Mouse (Mus musculus) MEL (cell line): ENCODE data around the gene Nt5c2. TPM values are rescaled to one million over a fixed set of nuclear protein-coding genes. Genes with fewer than 3 reads are reported as not detected.

Experiments
- DNase-seq: peaks from one replicate; pipeline ENCODE4 v3.0.0; 2011; ENCODE audit warnings: low read depth, low spot score
- H3K27ac ChIP-seq: 2 replicates; pipeline ENCODE4 v1.5.1; 2012; ENCODE audit warnings: low read depth, mild to moderate bottlenecking, control low read depth, low read length, moderate library complexity; ENCODE audit not compliant: control insufficient read depth
- H3K27me3 ChIP-seq, 2 experiments: fragments of 150-350 bp in 1 of 2; sonication (generic) in 1 of 2; 2 replicates each; pipeline ENCODE4 v1.6.1; 2012; ENCODE audit warnings: low read length in 2 of 2, mild to moderate bottlenecking in 2 of 2, improper control_type of control experiment in 1 of 2, moderate library complexity in 1 of 2; ENCODE audit not compliant: insufficient read depth in 2 of 2, control insufficient read depth in 1 of 2
- H3K36me3 ChIP-seq, 2 experiments: 2 replicates each; pipeline ENCODE4 v1.6.1; 2012 to 2014; ENCODE audit warnings: low read length in 2 of 2, improper control_type of control experiment in 1 of 2, inconsistent platforms in 1 of 2, mild to moderate bottlenecking in 1 of 2; ENCODE audit not compliant: insufficient read depth in 2 of 2, control insufficient read depth in 1 of 2
- H3K4me1 ChIP-seq, 2 experiments: fragments of 150-350 bp in 1 of 2; sonication (generic) in 1 of 2; 2 replicates each; pipeline ENCODE4 v1.6.1; 2012; ENCODE audit warnings: low read length in 2 of 2, improper control_type of control experiment in 1 of 2, mild to moderate bottlenecking in 1 of 2; ENCODE audit not compliant: insufficient read depth in 2 of 2, control insufficient read depth in 1 of 2
- H3K4me3 ChIP-seq, 2 experiments: fragments of 150-350 bp in 1 of 2; sonication (generic) in 1 of 2; 2 replicates each; pipeline ENCODE4 v1.5.1; 2012; ENCODE audit warnings: low read depth in 2 of 2, low read length in 2 of 2, mild to moderate bottlenecking in 2 of 2, moderate library complexity in 2 of 2, control low read depth in 1 of 2, improper control_type of control experiment in 1 of 2; ENCODE audit not compliant: control insufficient read depth in 1 of 2, insufficient read depth in 1 of 2
- H3K79me2 ChIP-seq: 2 replicates; pipeline ENCODE4 v1.6.1; 2012; ENCODE audit warnings: mild to moderate bottlenecking, low read length, moderate library complexity; ENCODE audit not compliant: control insufficient read depth, poor library complexity, insufficient read depth
- H3K9ac ChIP-seq: 2 replicates; pipeline ENCODE4 v1.6.1; 2012; ENCODE audit warnings: low read depth, mild to moderate bottlenecking, control low read depth, low read length, moderate library complexity; ENCODE audit not compliant: control insufficient read depth, poor library complexity, severe bottlenecking
- H3K9me3 ChIP-seq: fragments of 150-350 bp; sonication (generic); replicated peaks from 2 replicates; pipeline ENCODE4 v1.6.1; 2012; ENCODE audit warnings: mild to moderate bottlenecking, low read length, improper control_type of control experiment, moderate library complexity; ENCODE audit not compliant: insufficient read depth
- BHLHE40 ChIP-seq: IDR thresholded peaks from 2 replicates; pipeline ENCODE4 v1.6.1; 2012; ENCODE audit warnings: low read depth, mild to moderate bottlenecking, inconsistent platforms, low read length, improper control_type of control experiment, borderline replicate concordance
- CHD1 ChIP-seq: IDR thresholded peaks from 2 replicates; pipeline ENCODE4 v1.6.1; 2012; ENCODE audit warnings: low read depth, mild to moderate bottlenecking, inconsistent platforms, low read length, improper control_type of control experiment
- CHD2 ChIP-seq: IDR thresholded peaks from 2 replicates; pipeline ENCODE4 v1.6.1; 2011; ENCODE audit warnings: low read length, improper control_type of control experiment
- CTCF ChIP-seq, 3 experiments: IDR thresholded peaks in 2 of 3; conservative IDR thresholded peaks in 1 of 3; 2 replicates each; pipeline ENCODE4 v1.5.1; 2011 to 2012; ENCODE audit warnings: low read length in 3 of 3, low read depth in 2 of 3, mild to moderate bottlenecking in 2 of 3, improper control_type of control experiment in 1 of 3, inconsistent platforms in 1 of 3, mixed read lengths in 1 of 3, moderate library complexity in 1 of 3; ENCODE audit not compliant: control insufficient read depth in 1 of 3, insufficient read depth in 1 of 3, poor library complexity in 1 of 3, severe bottlenecking in 1 of 3
- E2F4 ChIP-seq: IDR thresholded peaks from 2 replicates; pipeline ENCODE4 v1.6.1; 2011; ENCODE audit warnings: low read depth, low read length, improper control_type of control experiment, borderline replicate concordance
- ETS1 ChIP-seq: IDR thresholded peaks from 2 replicates; pipeline ENCODE4 v1.6.1; 2012; ENCODE audit warnings: low read depth, mild to moderate bottlenecking, inconsistent platforms, low read length, improper control_type of control experiment, moderate library complexity
- GABPA ChIP-seq: IDR thresholded peaks from 2 replicates; pipeline ENCODE4 v1.6.1; 2012; ENCODE audit warnings: low read depth, mild to moderate bottlenecking, inconsistent platforms, low read length, improper control_type of control experiment, moderate library complexity
- JUND ChIP-seq: IDR thresholded peaks from 2 replicates; pipeline ENCODE4 v1.6.1; 2011; ENCODE audit warnings: low read depth, mild to moderate bottlenecking, improper control_type of control experiment, low read length
- MAZ ChIP-seq: IDR thresholded peaks from 2 replicates; pipeline ENCODE4 v1.6.1; 2012; ENCODE audit warnings: low read depth, mild to moderate bottlenecking, inconsistent platforms, low read length, improper control_type of control experiment
- NRF1 ChIP-seq: IDR thresholded peaks from 2 replicates; pipeline ENCODE4 v1.6.1; 2014; ENCODE audit warnings: low read depth, mild to moderate bottlenecking, inconsistent platforms, low read length, improper control_type of control experiment, moderate library complexity; ENCODE audit not compliant: poor library complexity, insufficient read depth, severe bottlenecking
- POLR2A ChIP-seq, 2 experiments: IDR thresholded peaks; 2 replicates each; pipeline ENCODE4 v1.6.1; 2011 to 2012; ENCODE audit warnings: low read length in 2 of 2, mild to moderate bottlenecking in 2 of 2, control low read depth in 1 of 2, improper control_type of control experiment in 1 of 2, low read depth in 1 of 2, moderate library complexity in 1 of 2; ENCODE audit not compliant: control insufficient read depth in 1 of 2, insufficient read depth in 1 of 2, poor library complexity in 1 of 2
- POLR2AphosphoS2 ChIP-seq: IDR thresholded peaks from 2 replicates; pipeline ENCODE4 v1.6.1; 2011; ENCODE audit warnings: low read length, improper control_type of control experiment
- POLR2AphosphoS5 ChIP-seq: IDR thresholded peaks from 2 replicates; pipeline ENCODE4 v1.6.1; 2012; ENCODE audit warnings: low read depth, borderline replicate concordance, mild to moderate bottlenecking, inconsistent platforms, low read length, moderate library complexity, mixed read lengths
- RAD21 ChIP-seq: IDR thresholded peaks from 2 replicates; pipeline ENCODE4 v1.6.1; 2011; ENCODE audit warnings: mild to moderate bottlenecking, low read depth, low read length, improper control_type of control experiment
- SMC3 ChIP-seq: IDR thresholded peaks from 2 replicates; pipeline ENCODE4 v1.6.1; 2011; ENCODE audit warnings: low read depth, low read length, improper control_type of control experiment
- TAL1 ChIP-seq: IDR thresholded peaks from 2 replicates; pipeline ENCODE4 v1.6.1; 2012; ENCODE audit warnings: mild to moderate bottlenecking, inconsistent platforms, low read length, moderate library complexity, mixed read lengths
- USF2 ChIP-seq, 2 experiments: IDR thresholded peaks; 2 replicates each; pipeline ENCODE4 v1.6.1; 2011 to 2012; ENCODE audit warnings: improper control_type of control experiment in 2 of 2, low read length in 2 of 2, borderline replicate concordance in 1 of 2, inconsistent platforms in 1 of 2, low read depth in 1 of 2, mild to moderate bottlenecking in 1 of 2; ENCODE audit not compliant: insufficient read depth in 1 of 2
- ZKSCAN1 ChIP-seq: IDR thresholded peaks from 2 replicates; pipeline ENCODE4 v1.6.1; 2012; ENCODE audit warnings: low read depth, mild to moderate bottlenecking, inconsistent platforms, low read length, improper control_type of control experiment, moderate library complexity
- polyA plus RNA-seq, 2 experiments: library from polyadenylated mRNA; stranded (reverse) in 1 of 2; unstranded in 1 of 2; fragments of >175 nt in 1 of 2; fragments of >200 nt in 1 of 2; gene quantifications; 2 replicates each; pipeline versions ENCODE4 v1.2.1 to v1.2.4; 2012; ENCODE audit warnings: low replicate concordance in 2 of 2, low read depth in 1 of 2; ENCODE audit not compliant: insufficient read length in 2 of 2, insufficient read depth in 1 of 2, missing spikeins in 1 of 2
- total RNA-seq: library from RNA; depleted of rRNA; stranded (reverse); fragments of 300-350 nt; gene quantifications from 2 replicates; pipeline ENCODE4 v1.2.3, GENCODE M21; 2012

The Nt5c2 gene
- total and polyA plus RNA-seq, 3 experiments = 64.6 to 455 (median 147) TPM

GRCm38 (mm10) chr19:46887811-46888527 is 127.0 kb downstream of the Nt5c2 start (continued):
- TF ChIP-seq RAD21 = no peak; the same call in 1 of the 2 replicates
- no peak for TF ChIP-seq NRF1
- TF ChIP-seq CTCF (IDR thresholded peaks at IDR 0.05 in 2 of 3, conservative IDR thresholded peaks at IDR 0.05 in 1 of 3; ENCODE audit: control insufficient read depth in 1 of 3, insufficient read depth in 1 of 3, low read depth in 2 of 3, low read length in 3 of 3, poor library complexity in 1 of 3, severe bottlenecking in 1 of 3) = no peak
- TF ChIP-seq, all 39 proteins: peak for 21

DNA sequence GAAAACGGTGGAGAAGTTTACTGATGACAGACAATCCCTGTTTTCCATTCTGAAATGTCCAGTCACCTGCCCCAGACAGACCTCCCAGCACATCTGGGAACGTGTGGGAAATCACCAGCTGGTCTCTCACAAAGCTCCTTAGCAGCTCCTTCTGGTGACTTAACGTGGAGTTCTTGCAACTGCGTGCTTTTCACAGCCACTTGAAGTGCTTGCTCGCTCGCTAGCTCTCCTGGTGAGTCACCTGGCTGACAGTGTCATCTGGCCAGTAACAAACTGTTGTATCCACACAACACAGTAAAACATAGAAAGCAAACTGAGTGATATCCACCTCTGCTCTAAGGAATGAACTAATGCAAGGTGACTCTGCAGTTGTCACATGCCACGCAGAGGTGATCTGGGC is 128.1 kb downstream of the Nt5c2 start:
- Histone ChIP-seq H3K9me3 (no peaks in the 10 kb centered on the region), H3K4me3 (no peak overlapping the region), H3K4me1 (peaks cover 14 to 31% of the 10 kb centered on the region in 2 experiments), H3K36me3 (peaks cover 26 to 28% of the 10 kb centered on the region in 2 experiments), H3K79me2 (no peaks in the 10 kb centered on the region), H3K27me3 (no peaks in the 10 kb centered on the region), H3K27ac (no peak overlapping the region), H3K9ac (no peak overlapping the region)
- no peak for DNase-seq
- TF ChIP-seq POLR2AphosphoS5 (no peak), NRF1 (no peak), USF2 (IDR thresholded peaks at IDR 0.05; ENCODE audit: borderline replicate concordance in 1 of 2, insufficient read depth in 1 of 2, low read depth in 1 of 2, low read length in 2 of 2) (no peak), ETS1 (no peak), MAZ (no peak), POLR2A (IDR thresholded peaks at IDR 0.05; ENCODE audit: control insufficient read depth in 1 of 2, insufficient read depth in 1 of 2, low read depth in 1 of 2, low read length in 2 of 2, poor library complexity in 1 of 2) (no peak), E2F4 (no peak), CHD2 (no peak), SMC3 (no peak), GABPA (no peak), JUND (no peak), POLR2AphosphoS2 (no peak), ZKSCAN1 (no peak), TAL1 (no peak), BHLHE40 (no peak), CHD1 (no peak), CTCF (IDR thresholded peaks at IDR 0.05 in 2 of 3, conservative IDR thresholded peaks at IDR 0.05 in 1 of 3; ENCODE audit: control insufficient read depth in 1 of 3, insufficient read depth in 1 of 3, low read depth in 2 of 3, low read length in 3 of 3, poor library complexity in 1 of 3, severe bottlenecking in 1 of 3) (no peak)
